Comparison of ENCODE assay signal across 16 mouse cellular contexts in the genomic region with DNA sequence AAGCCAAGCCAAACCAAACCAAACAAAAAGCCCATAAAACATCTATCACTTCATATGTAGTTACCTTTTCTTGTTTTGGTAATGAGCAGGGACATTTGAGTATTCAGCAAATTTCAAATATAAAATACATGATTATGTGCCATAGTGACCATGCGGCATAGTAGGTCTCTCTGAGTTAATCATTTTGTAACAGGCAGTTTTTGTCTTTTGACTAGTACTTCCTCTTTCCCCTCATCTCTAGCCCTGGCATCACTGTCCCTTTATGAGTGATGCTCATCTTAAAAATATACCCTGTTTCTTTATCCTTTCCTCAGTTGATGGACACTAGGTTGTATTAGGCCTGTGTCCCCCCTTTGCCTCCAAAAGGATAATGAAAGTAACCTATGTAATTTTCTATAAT.
"Had no signal": no experiment of that assay in that cellular context is flagged by ENCODE, and none has a peak within 500 bp of the region (broad histone marks: within the 10 kb centered on the region; RNA-seq: fewer than 3 reads in every experiment).

No protein-coding gene starts in this region.

- H3K4me3 ChIP-seq: heart, embryonic 10.5 days; heart, embryonic 12.5 days; hindbrain, embryonic 10.5 days; hindbrain, embryonic 12.5 days; intestine, embryonic 15.5 days; left cerebral cortex, adult 2 months; limb, embryonic 10.5 days; limb, embryonic 12.5 days; liver, embryonic 13.5 days had no signal

- H3K36me3 ChIP-seq: heart, embryonic 10.5 days; heart, embryonic 12.5 days; hindbrain, embryonic 12.5 days; intestine, embryonic 15.5 days; limb, embryonic 10.5 days; limb, embryonic 12.5 days; liver, embryonic 13.5 days had no signal

- H3K9me3 ChIP-seq: heart, embryonic 10.5 days; heart, embryonic 12.5 days; hindbrain, embryonic 10.5 days; hindbrain, embryonic 12.5 days; intestine, embryonic 15.5 days; limb, embryonic 10.5 days; limb, embryonic 12.5 days; liver, embryonic 13.5 days had no signal

- H3K27me3 ChIP-seq: heart, embryonic 12.5 days; hindbrain, embryonic 12.5 days; intestine, embryonic 15.5 days; limb, embryonic 12.5 days; liver, embryonic 13.5 days had no signal

- H3K27ac ChIP-seq: heart, embryonic 10.5 days; hindbrain, embryonic 10.5 days; hindbrain, embryonic 12.5 days; hindbrain, embryonic 14.5 days; intestine, embryonic 15.5 days; left cerebral cortex, adult 2 months; limb, embryonic 10.5 days; limb, embryonic 12.5 days; liver, embryonic 13.5 days had no signal

- H3K9ac ChIP-seq: heart, embryonic 12.5 days; hindbrain, embryonic 12.5 days; hindbrain, embryonic 14.5 days; intestine, embryonic 15.5 days; limb, embryonic 12.5 days; liver, embryonic 13.5 days had no signal

- DNase-seq: gastrocnemius, postnatal 14 days; gastrocnemius, postnatal 36 days; heart, postnatal 10 days; heart, postnatal 4 days; kidney, postnatal 10 days; liver; liver, embryonic 13.5 days had no signal
